Mouse (Mus musculus): ENCODE measurements around the gene Prdx1. TPM values are rescaled to one million over a fixed set of nuclear protein-coding genes. Genes with fewer than 3 reads are reported as not detected.
A peak's percentile ranks its signal among the peaks of the same experiment; 100 is the strongest.

Gene Prdx1
- polyA plus RNA-seq, 2 experiments, result 234 to 916 TPM

DNA sequence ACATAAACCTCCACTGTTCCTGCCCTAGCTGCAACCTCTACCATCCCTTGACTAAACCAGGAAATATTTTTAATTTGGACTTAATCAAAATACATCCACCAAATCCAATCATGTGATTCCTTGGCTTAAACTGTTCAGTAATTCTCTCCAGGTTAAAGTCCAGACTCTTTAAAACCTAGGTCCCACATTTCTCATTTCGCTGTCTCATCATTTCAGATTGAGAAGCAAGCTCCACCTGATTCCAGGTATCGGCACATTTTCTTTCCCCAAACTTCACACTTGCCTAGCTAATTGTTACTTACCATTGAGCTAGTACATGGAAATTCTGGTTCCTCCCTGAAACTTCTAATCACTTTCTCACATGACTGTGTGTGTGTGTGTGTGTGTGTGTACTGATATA is 35.9 kb upstream of the Prdx1 start:
- H3K27me3 ChIP-seq (ENCODE audit: control insufficient read depth, insufficient read depth, low read length), result no peaks in the 10 kb centered on the region
- 84% methylated on average over 2 of the region's 2 CpGs for WGBS (ENCODE audit: insufficient replicate concordance)

DNA sequence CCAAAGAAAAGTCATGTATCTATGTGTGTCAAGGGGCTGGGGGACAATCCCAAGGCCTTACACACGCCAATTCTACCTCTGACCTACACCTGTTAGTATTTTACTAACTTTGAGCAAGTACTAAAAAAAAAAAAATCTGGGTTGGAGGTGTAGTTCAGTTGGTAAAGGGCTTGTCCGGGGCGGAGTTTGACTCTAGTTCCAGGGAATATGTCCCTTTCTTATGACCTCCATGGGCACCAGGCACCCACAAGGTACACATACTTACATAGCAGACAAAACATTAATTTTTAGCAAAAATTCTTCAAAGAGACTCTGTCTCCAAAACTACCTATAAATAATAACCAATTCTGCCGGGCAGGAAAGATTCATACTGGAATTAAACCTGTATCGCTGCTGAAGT is 35.0 kb upstream of the Prdx1 start:
- Histone ChIP-seq H3K4me1 (replicated peaks; ENCODE audit: control insufficient read depth in 2 of 2, insufficient read depth in 2 of 2, low read length in 1 of 2) (peaks cover 17 to 19% of the 10 kb centered on the region in 2 experiments), H3K4me3 (ENCODE audit: insufficient read depth in 1 of 2, low read depth in 2 of 2, low read length in 2 of 2) (peak overlapping the region; percentile 85 to 97), H3K27me3 (ENCODE audit: control insufficient read depth, insufficient read depth, low read length) (no peaks in the 10 kb centered on the region), H3K9ac (replicated peaks) (peak overlapping the region; percentile 92), H3K36me3 (replicated peaks; ENCODE audit: control insufficient read depth, insufficient read depth, low read depth) (peaks cover 5% of the 10 kb centered on the region), H3K4me2 (ENCODE audit: low read depth) (peak overlapping the region; percentile 84), H3K27ac (peak overlapping the region; percentile 79), H3K9me3 (ENCODE audit: control insufficient read depth, low read length) (no peaks in the 10 kb centered on the region)
- no peak for DNase-seq (ENCODE audit: low read depth in 3 of 3, low spot score in 3 of 3)
- no peak for ATAC-seq (ENCODE audit: insufficient read depth)
- WGBS (ENCODE audit: insufficient replicate concordance), result 27% methylated on average over 5 of the region's 5 CpGs
- no peak for TF ChIP-seq EP300 (IDR thresholded peaks at IDR 0.05; ENCODE audit: low read depth)
- TF ChIP-seq CTCF (IDR thresholded peaks at IDR 0.05; ENCODE audit: low read depth), result no peak

More for the DNA sequence above, 35.9 kb upstream of the Prdx1 start:
- peak overlapping the region in 1 of 2 experiments; percentile 18; a peak in 2 of 4 replicates for H3K4me3 ChIP-seq (ENCODE audit: insufficient read depth in 1 of 2, low read depth in 2 of 2, low read length in 2 of 2)
- H3K4me2 ChIP-seq (ENCODE audit: low read depth), result peak overlapping the region; percentile 84
- H3K9ac ChIP-seq (replicated peaks), result no peak overlapping the region
- DNase-seq (ENCODE audit: low read depth in 3 of 3, low spot score in 3 of 3) (no peak), ATAC-seq (ENCODE audit: insufficient read depth) (no peak)
- no peak overlapping the region for H3K27ac ChIP-seq
- H3K9me3 ChIP-seq (ENCODE audit: control insufficient read depth, low read length), result no peaks in the 10 kb centered on the region
- no peak for TF ChIP-seq CTCF (IDR thresholded peaks at IDR 0.05; ENCODE audit: low read depth)
- TF ChIP-seq EP300 (IDR thresholded peaks at IDR 0.05; ENCODE audit: low read depth), result 0 out of 2 replicates have a peak, but pooled peaks have one; percentile 14
- peaks cover 5% of the 10 kb centered on the region for H3K36me3 ChIP-seq (replicated peaks; ENCODE audit: control insufficient read depth, insufficient read depth, low read depth)
- H3K4me1 ChIP-seq (replicated peaks; ENCODE audit: control insufficient read depth in 2 of 2, insufficient read depth in 2 of 2, low read length in 1 of 2), result peaks cover 13 to 16% of the 10 kb centered on the region in 2 experiments

DNA sequence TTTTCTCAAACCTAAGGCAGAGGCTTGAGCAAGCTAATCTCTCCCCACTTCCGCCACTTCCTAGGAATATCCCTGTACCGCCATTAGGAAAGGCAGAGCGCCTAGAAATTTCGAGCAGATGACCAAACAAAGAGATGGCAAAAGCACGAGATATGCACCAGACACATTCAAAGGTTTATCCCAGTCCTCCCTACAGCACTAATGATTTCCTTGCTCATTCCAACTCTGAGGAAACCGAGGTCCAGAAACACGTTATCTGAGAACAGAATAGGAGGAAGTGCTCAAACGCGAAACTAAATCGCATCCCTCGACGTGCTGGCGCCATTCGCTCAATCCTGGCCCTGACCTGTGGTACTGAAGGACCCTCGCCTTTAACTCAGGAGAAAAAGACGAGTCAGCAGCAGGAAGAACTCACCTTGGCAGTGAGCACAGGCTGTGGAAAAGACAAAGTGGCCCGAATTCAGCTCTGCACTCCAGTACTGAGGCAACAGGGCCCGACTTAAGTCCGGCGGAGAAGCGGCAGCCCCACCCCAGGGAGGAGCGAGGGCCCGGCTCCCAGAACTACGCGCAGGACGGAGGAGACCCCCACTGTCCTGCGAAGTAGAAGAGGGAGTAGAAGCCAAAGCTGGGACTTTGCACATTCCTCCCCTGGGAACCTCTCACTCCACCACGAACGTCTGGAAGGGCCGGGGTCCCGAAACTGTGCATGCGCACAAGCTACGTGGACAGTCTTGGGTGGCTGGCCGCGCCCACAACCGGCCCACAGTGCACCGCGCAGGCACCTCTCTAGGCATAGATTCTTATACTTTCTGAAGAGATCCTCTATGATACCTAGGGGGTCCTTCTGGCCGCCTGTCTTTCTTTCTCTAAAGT is 34.2 kb upstream of the Prdx1 start, which contains the start of gene Akr1a1:
Gene Akr1a1 (minus strand): TSS at position 757 of the 873 bp plus-strand sequence.
- peaks cover 5% of the 10 kb centered on the region for H3K36me3 ChIP-seq (replicated peaks; ENCODE audit: control insufficient read depth, insufficient read depth, low read depth)
- H3K9me3 ChIP-seq (ENCODE audit: control insufficient read depth, low read length), result no peaks in the 10 kb centered on the region
- no peaks in the 10 kb centered on the region for H3K27me3 ChIP-seq (ENCODE audit: control insufficient read depth, insufficient read depth, low read length)
- H3K27ac ChIP-seq, result peak within 1 kb of the TSS; percentile 79
- ATAC-seq (ENCODE audit: insufficient read depth) (peak; percentile 93), DNase-seq (ENCODE audit: low read depth in 3 of 3, low spot score in 3 of 3) (peak; percentile 58 to 69 (median 64))
- WGBS (ENCODE audit: insufficient replicate concordance), result under 1% methylated on average over 39 of the region's 39 CpGs
- H3K4me2 ChIP-seq (ENCODE audit: low read depth), result peak within 1 kb of the TSS; percentile 84
- TF ChIP-seq CTCF (IDR thresholded peaks at IDR 0.05; ENCODE audit: low read depth) (0 out of 2 replicates have a peak, but pooled peaks have one; percentile 2), EP300 (IDR thresholded peaks at IDR 0.05; ENCODE audit: low read depth) (no peak)
- peaks cover 17 to 22% of the 10 kb centered on the region in 2 experiments for H3K4me1 ChIP-seq (replicated peaks; ENCODE audit: control insufficient read depth in 2 of 2, insufficient read depth in 2 of 2, low read length in 1 of 2)
- H3K9ac ChIP-seq (replicated peaks), result peak within 1 kb of the TSS; percentile 92
- H3K4me3 ChIP-seq (ENCODE audit: insufficient read depth in 1 of 2, low read depth in 2 of 2, low read length in 2 of 2), result peak within 1 kb of the TSS; percentile 85 to 97

DNA sequence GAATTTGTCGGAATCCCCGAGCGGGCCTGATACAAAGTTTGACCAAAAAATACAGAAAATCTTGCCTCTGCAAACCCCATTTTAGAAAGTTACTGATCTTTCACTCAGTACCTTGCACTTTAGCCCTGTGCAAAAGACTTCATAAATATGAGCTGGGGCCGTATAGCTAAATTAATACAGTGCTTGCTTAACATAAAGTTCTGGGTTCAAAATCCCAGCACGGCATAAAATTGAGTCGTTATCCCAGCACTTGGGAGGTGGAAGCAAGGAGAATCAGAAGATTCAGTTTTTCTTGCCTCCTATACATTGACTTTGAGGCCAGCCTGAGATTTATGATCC is 33.6 kb upstream of the Prdx1 start:
- WGBS (ENCODE audit: insufficient replicate concordance), result 11% methylated on average over 6 of the region's 6 CpGs
- Histone ChIP-seq H3K36me3 (replicated peaks; ENCODE audit: control insufficient read depth, insufficient read depth, low read depth) (peaks cover 3% of the 10 kb centered on the region; the same call in 1 of the 2 replicates), H3K9ac (replicated peaks) (peak overlapping the region; percentile 92), H3K4me2 (ENCODE audit: low read depth) (peak overlapping the region; percentile 84), H3K9me3 (ENCODE audit: control insufficient read depth, low read length) (no peaks in the 10 kb centered on the region), H3K4me1 (replicated peaks; ENCODE audit: control insufficient read depth in 2 of 2, insufficient read depth in 2 of 2, low read length in 1 of 2) (peaks cover 17 to 26% of the 10 kb centered on the region in 2 experiments), H3K27ac (peak overlapping the region; percentile 18), H3K27me3 (ENCODE audit: control insufficient read depth, insufficient read depth, low read length) (no peaks in the 10 kb centered on the region), H3K4me3 (ENCODE audit: insufficient read depth in 1 of 2, low read depth in 2 of 2, low read length in 2 of 2) (peak overlapping the region; percentile 85 to 97)
- ATAC-seq (ENCODE audit: insufficient read depth) (peak; percentile 5; the same call in 1 of the 2 replicates), DNase-seq (ENCODE audit: low read depth in 3 of 3, low spot score in 3 of 3) (no peak)
- no peak for TF ChIP-seq CTCF (IDR thresholded peaks at IDR 0.05; ENCODE audit: low read depth)
- no peak for TF ChIP-seq EP300 (IDR thresholded peaks at IDR 0.05; ENCODE audit: low read depth)

DNA sequence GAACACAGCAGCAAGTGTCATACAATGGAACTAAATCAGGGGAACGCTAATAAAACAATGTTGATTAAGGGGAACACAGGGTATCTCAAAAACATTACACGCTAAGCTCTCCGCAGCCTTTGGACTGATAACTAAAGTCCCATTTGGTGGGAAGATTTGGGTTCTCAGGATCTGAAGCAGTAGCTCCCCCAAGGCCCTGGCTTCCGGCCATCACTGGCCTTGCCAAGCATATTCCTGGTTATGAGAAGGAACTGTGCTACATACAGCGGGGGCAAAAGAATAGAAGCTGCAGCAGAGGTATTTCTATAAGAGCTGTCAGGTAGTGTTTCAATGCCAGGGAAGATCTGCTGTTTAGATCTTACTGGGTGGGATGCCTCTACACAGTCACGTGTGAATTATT is 32.1 kb upstream of the Prdx1 start:
- Histone ChIP-seq H3K4me3 (ENCODE audit: insufficient read depth in 1 of 2, low read depth in 2 of 2, low read length in 2 of 2) (no peak overlapping the region), H3K4me1 (replicated peaks; ENCODE audit: control insufficient read depth in 2 of 2, insufficient read depth in 2 of 2, low read length in 1 of 2) (peaks cover 17 to 25% of the 10 kb centered on the region in 2 experiments), H3K27me3 (ENCODE audit: control insufficient read depth, insufficient read depth, low read length) (no peaks in the 10 kb centered on the region), H3K9me3 (ENCODE audit: control insufficient read depth, low read length) (no peaks in the 10 kb centered on the region), H3K36me3 (replicated peaks; ENCODE audit: control insufficient read depth, insufficient read depth, low read depth) (no peaks in the 10 kb centered on the region), H3K9ac (replicated peaks) (no peak overlapping the region), H3K4me2 (ENCODE audit: low read depth) (no peak overlapping the region), H3K27ac (no peak overlapping the region)
- ATAC-seq (ENCODE audit: insufficient read depth) (no peak), DNase-seq (ENCODE audit: low read depth in 3 of 3, low spot score in 3 of 3) (no peak)
- 76% methylated on average over 6 of the region's 6 CpGs for WGBS (ENCODE audit: insufficient replicate concordance)
- no peak for TF ChIP-seq EP300 (IDR thresholded peaks at IDR 0.05; ENCODE audit: low read depth)
- TF ChIP-seq CTCF (IDR thresholded peaks at IDR 0.05; ENCODE audit: low read depth), result no peak
